Mouse (Mus musculus) cerebellum, adult 2 months (tissue): Measurements from ENCODE around the gene Hyou1.

Experiments
- CTCF ChIP-seq: fragments of 200-500 bp; IDR thresholded peaks from 2 replicates; pipeline ENCODE4 v1.5.1; 2011; ENCODE audit warnings: low read depth, mild to moderate bottlenecking, control low read depth, low read length, moderate library complexity, borderline replicate concordance; ENCODE audit not compliant: insufficient read depth
- POLR2A ChIP-seq: fragments of 200-500 bp; IDR thresholded peaks from 2 replicates; pipeline ENCODE4 v1.6.1; 2011; ENCODE audit warnings: low read length, control low read depth, borderline replicate concordance; ENCODE audit not compliant: insufficient read depth

DNA sequence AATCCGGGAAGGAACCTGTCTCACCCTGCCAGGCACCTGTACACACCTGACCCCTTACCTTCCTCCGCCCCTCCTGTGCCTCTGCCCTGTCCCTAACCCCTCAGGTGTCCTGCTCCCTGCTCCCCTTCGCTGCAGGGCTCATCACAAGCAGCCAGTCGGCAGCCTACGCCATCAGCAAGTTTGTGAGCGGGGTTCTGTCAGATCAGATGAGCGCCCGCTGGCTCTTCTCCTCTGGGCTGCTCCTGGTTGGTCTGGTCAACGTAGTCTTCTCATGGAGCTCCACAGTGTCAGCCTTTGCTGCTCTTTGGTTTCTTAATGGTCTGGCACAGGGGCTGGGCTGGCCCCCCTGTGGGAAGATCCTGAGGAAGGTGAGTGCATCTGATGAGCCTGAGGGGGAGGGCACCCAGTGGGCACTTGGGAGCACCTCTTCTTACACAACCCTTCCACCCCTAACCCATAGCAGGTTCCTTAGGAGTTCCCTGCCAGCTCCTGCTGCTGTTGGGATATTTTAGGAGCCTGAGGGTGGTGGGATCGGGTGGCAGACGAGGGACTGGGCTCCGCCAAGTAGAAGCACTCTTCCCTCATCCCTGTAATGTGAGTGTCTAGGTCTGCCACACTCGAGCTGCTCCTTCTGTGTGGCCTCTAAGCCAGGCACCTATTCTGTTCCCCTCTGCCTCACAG, 20.0 kb downstream of the Hyou1 start:
- TF ChIP-seq POLR2A (no peak), CTCF (no peak)
